Mouse (Mus musculus): Measurements from ENCODE around the gene Flywch1. TPM values are rescaled to one million over a fixed set of nuclear protein-coding genes. Genes with fewer than 3 reads are reported as not detected.

Gene Flywch1
- polyA plus RNA-seq, 1 experiment from 2014 or later, result 54.3 TPM

DNA sequence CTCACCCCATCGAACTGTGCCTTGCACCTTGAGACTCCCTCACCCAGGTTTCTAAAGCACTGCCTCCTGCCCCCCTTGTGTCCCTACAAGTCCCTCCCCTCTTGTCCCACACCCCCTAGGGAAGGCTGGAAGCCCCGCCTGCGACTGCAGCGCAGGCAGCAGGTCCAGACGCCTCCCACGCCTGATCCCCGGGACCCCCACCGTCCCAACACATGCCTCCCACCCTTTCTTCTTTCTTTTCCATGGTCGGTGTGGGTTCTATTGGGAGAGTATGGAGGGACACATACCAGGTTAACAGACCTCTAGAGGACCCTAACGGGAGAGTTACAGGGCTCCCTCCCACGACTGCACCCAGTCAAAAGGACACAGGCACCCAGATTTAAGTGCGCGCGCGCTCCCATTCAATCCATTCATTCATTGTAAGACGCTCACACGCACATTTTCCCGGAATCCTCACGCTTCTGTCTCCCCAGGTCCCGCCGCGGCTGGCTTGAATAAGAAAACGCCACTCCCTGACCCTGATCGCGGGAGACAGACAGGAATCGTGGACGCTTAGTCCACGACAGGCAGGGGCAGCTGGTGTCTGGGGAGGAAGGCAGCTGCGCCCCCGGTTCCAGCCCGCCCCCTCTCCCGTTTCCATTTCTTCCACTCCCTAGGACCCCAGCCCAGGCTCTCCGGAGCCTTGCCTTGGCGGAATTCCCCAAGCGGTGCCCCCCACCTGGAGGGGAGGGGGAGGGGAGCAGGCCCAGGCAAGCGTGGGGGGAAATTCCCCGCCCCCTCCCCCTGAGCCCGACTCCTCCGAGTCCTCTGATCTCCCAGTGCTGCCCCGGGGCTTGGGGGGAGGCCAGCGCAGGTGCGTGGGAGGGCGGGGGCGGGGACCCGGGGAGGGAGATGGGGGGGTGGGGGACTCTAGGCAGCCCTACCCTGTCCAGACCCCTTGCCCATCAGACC is 25.8 kb downstream of the Flywch1 start, which contains the start of gene Kremen2:
Gene Kremen2, minus strand, starts transcription at position 533 of the 951 bp plus-strand sequence.
- WGBS, result under 1% methylated on average over 41 of the region's 45 CpGs
- 0 out of 2 replicates have a peak within 1 kb of the TSS, but pooled peaks have one; percentile 14 for H3K9ac ChIP-seq (replicated peaks; ENCODE audit: low read depth, low read length)
- no peak for ATAC-seq (ENCODE audit: insufficient number of reproducible peaks, insufficient read depth, low FRiP score, low read depth)
- H3K4me2 ChIP-seq (replicated peaks; ENCODE audit: low read depth, low read length), result peak within 1 kb of the TSS; percentile 66
- no peaks in the 10 kb centered on the region for H3K9me3 ChIP-seq (ENCODE audit: control insufficient read depth, low read depth, low read length)
- H3K27ac ChIP-seq (ENCODE audit: low read length), result no peak within 1 kb of the TSS
- no peaks in the 10 kb centered on the region for H3K36me3 ChIP-seq (ENCODE audit: control insufficient read depth, insufficient read depth, low read length)
- H3K27me3 ChIP-seq (ENCODE audit: control insufficient read depth, insufficient read depth, low read length), result peaks cover 48% of the 10 kb centered on the region
- 0 out of 2 replicates have a peak, but pooled peaks cover 21% of the 10 kb centered on the region for H3K4me1 ChIP-seq (ENCODE audit: control insufficient read depth, insufficient read depth, low read length)
- peak within 1 kb of the TSS; percentile 30 for H3K4me3 ChIP-seq (ENCODE audit: low read depth, low read length)

DNA sequence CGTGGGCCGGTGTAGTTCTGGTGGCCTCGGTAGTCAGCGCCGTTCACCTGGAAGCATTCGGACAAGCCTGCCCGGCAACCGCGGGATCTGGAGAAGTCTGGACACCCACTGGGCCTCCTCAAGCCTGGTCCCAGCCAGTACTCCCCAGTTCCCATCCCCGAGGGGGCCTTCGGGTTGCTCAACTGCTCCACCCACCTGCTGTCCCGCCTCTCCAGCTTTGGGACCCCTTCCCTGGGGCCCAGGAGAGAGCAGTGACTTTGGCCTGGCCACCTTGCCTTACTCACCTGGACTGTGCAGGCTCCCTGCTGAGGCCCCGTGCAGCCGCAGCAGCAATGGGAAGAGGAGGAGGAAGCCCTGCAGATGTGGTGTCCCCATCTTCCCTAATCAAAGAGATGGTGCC is 26.8 kb downstream of the Flywch1 start:
- no peaks in the 10 kb centered on the region for H3K9me3 ChIP-seq (ENCODE audit: control insufficient read depth, low read depth, low read length)
- no peak overlapping the region for H3K4me3 ChIP-seq (ENCODE audit: low read depth, low read length)
- H3K27me3 ChIP-seq (ENCODE audit: control insufficient read depth, insufficient read depth, low read length), result peaks cover 49% of the 10 kb centered on the region
- peak overlapping the region; percentile 66; the same call in 1 of the 2 replicates for H3K4me2 ChIP-seq (replicated peaks; ENCODE audit: low read depth, low read length)
- 7% methylated on average over 14 of the region's 14 CpGs for WGBS
- H3K36me3 ChIP-seq (ENCODE audit: control insufficient read depth, insufficient read depth, low read length), result no peaks in the 10 kb centered on the region
- no peak overlapping the region for H3K27ac ChIP-seq (ENCODE audit: low read length)
- 0 out of 2 replicates have a peak, but pooled peaks cover 21% of the 10 kb centered on the region for H3K4me1 ChIP-seq (ENCODE audit: control insufficient read depth, insufficient read depth, low read length)
- no peak overlapping the region for H3K9ac ChIP-seq (replicated peaks; ENCODE audit: low read depth, low read length)
- no peak for ATAC-seq (ENCODE audit: insufficient number of reproducible peaks, insufficient read depth, low FRiP score, low read depth)

DNA sequence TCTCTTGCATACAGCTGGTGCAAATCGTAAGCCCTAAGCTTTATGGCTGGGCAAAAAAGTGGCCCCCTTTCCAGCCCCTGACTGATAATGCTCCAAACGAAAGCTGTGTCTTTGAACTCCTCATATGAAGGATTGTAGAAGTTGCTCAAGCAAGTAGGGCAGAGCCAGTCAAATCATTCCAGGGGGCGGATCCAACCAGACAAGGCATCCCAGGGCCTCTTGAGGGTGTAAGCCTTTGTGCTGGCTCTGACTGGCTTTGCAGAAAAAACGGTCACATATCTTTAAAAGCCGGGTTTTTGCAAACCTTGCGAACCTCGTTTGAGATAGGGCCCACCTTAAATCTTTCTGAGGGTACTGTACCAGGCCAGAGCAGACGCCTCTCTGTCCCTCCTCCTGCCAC is 27.3 kb downstream of the Flywch1 start:
- no peak overlapping the region for H3K4me3 ChIP-seq (ENCODE audit: low read depth, low read length)

DNA sequence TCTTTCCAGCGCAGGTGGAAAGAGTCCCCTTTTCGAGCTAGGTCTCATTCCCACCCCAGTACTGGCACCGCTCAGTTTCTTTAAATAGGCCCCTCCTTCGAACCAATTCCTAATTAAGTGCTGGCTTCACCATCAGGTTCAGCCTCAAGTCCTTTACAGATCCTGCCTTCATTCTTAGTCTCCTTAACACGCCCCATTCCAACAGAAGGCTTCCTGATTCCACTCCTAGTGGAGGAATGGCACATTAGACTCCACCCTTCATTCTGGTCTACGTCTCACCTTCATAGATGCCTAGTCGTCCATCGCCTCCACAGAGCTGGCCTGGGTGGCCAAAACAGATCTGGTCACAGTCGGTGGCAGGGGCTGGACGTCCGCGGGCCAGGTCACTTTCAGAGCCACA is 28.5 kb downstream of the Flywch1 start:
- H3K27ac ChIP-seq (ENCODE audit: low read length), result no peak overlapping the region
- no peak for ATAC-seq (ENCODE audit: insufficient number of reproducible peaks, insufficient read depth, low FRiP score, low read depth)
- 57% methylated on average over 12 of the region's 12 CpGs for WGBS
- peaks cover 49% of the 10 kb centered on the region for H3K27me3 ChIP-seq (ENCODE audit: control insufficient read depth, insufficient read depth, low read length)
- no peak overlapping the region for H3K4me3 ChIP-seq (ENCODE audit: low read depth, low read length)
- no peaks in the 10 kb centered on the region for H3K9me3 ChIP-seq (ENCODE audit: control insufficient read depth, low read depth, low read length)
- H3K36me3 ChIP-seq (ENCODE audit: control insufficient read depth, insufficient read depth, low read length), result no peaks in the 10 kb centered on the region
- no peak overlapping the region for H3K9ac ChIP-seq (replicated peaks; ENCODE audit: low read depth, low read length)
- H3K4me1 ChIP-seq (ENCODE audit: control insufficient read depth, insufficient read depth, low read length), result peaks cover 25% of the 10 kb centered on the region; the same call in 1 of the 2 replicates
- H3K4me2 ChIP-seq (replicated peaks; ENCODE audit: low read depth, low read length), result no peak overlapping the region

More for the DNA sequence above, 27.3 kb downstream of the Flywch1 start:
- Histone ChIP-seq H3K4me1 (ENCODE audit: control insufficient read depth, insufficient read depth, low read length) (peaks cover 23% of the 10 kb centered on the region; the same call in 1 of the 2 replicates), H3K4me2 (replicated peaks; ENCODE audit: low read depth, low read length) (no peak overlapping the region), H3K9me3 (ENCODE audit: control insufficient read depth, low read depth, low read length) (no peaks in the 10 kb centered on the region), H3K27ac (ENCODE audit: low read length) (no peak overlapping the region), H3K36me3 (ENCODE audit: control insufficient read depth, insufficient read depth, low read length) (no peaks in the 10 kb centered on the region), H3K27me3 (ENCODE audit: control insufficient read depth, insufficient read depth, low read length) (peaks cover 49% of the 10 kb centered on the region), H3K9ac (replicated peaks; ENCODE audit: low read depth, low read length) (no peak overlapping the region)
- ATAC-seq (ENCODE audit: insufficient number of reproducible peaks, insufficient read depth, low FRiP score, low read depth), result no peak
- 24% methylated on average over 8 of the region's 8 CpGs for WGBS

DNA sequence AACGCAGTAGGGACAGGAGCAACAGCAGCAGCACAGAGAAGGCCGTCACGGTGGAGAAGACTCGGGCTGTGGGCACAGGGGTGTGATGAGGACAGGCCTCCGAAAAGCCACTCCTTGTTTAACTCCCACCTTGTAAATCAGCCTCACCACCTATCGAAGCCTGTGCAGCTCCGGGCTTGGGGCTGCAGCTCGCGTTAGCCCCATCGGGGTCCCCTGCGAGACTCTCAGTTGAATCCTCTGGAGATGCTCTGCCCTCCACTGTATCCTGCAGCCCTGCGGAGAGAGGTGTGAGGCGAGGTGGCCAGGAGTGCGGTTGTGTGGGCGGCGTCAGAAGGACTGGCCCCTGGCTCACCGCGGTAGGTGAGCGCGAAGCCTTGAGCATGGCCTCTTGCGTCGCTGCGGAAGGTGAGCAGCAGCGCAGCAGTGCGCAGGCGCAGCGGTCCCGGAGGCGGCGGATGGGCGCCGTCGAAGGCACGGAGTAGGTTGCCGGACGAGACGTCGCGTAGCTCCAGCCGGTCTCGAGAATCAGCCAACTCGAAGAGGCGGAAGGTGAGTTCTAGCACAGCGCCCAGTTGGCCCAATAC is 29.1 kb downstream of the Flywch1 start:
- peaks cover 45% of the 10 kb centered on the region for H3K27me3 ChIP-seq (ENCODE audit: control insufficient read depth, insufficient read depth, low read length)
- H3K9me3 ChIP-seq (ENCODE audit: control insufficient read depth, low read depth, low read length), result no peaks in the 10 kb centered on the region
- H3K36me3 ChIP-seq (ENCODE audit: control insufficient read depth, insufficient read depth, low read length), result peaks cover 2% of the 10 kb centered on the region; the same call in 1 of the 2 replicates
- WGBS, result 8% methylated on average over 44 of the region's 44 CpGs
- H3K4me1 ChIP-seq (ENCODE audit: control insufficient read depth, insufficient read depth, low read length), result peaks cover 25% of the 10 kb centered on the region; the same call in 1 of the 2 replicates
- H3K4me3 ChIP-seq (ENCODE audit: low read depth, low read length), result peak overlapping the region; percentile 14; the same call in 1 of the 2 replicates
- no peak overlapping the region for H3K27ac ChIP-seq (ENCODE audit: low read length)
- H3K4me2 ChIP-seq (replicated peaks; ENCODE audit: low read depth, low read length), result peak overlapping the region; percentile 2; the same call in 1 of the 2 replicates
- H3K9ac ChIP-seq (replicated peaks; ENCODE audit: low read depth, low read length), result no peak overlapping the region
- ATAC-seq (ENCODE audit: insufficient number of reproducible peaks, insufficient read depth, low FRiP score, low read depth), result no peak

DNA sequence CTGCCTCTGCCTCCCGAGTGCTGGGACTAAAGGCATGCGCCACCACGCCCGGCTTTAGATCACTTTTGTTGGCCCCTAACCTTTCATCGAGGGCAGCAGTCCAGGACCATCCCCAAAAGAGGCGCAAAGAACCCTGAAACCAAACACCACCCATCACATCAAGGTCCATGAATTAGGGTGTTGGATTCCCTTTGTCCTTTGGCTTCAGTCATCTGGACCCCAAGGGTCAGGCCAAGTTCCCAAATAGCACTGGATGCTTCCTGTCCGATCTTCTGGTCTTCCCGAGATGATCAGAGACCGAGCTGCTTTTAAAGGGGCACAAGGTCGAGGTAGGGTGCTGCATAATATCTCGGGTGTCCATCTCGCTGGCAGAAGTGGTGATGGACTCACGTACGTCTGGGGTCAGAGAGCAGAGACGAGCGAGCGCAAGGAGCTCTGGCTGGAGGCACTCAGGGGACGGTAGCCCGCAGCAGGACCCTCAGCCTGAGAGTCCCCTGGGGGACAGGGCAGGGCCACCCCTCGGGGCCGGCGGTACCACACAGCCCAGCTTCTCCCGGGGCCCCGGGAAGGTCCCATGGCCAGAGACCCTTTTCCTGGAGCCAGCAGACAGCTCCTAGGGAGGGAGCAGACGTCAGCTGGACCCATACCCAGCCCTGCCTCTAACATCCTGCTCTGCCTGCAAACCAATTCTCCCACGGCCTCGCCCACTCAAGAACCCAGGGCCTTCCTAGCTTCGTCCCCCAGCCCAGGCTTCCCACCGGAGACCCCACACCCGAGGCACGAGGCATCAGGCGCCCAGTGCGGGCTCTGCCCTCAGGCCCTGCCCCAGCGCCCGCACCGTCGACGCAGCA is 29.8 kb downstream of the Flywch1 start:
- H3K36me3 ChIP-seq (ENCODE audit: control insufficient read depth, insufficient read depth, low read length), result peaks cover 9% of the 10 kb centered on the region; the same call in 1 of the 2 replicates
- WGBS, result 45% methylated on average over 38 of the region's 38 CpGs
- no peak overlapping the region for H3K9ac ChIP-seq (replicated peaks; ENCODE audit: low read depth, low read length)
- peaks cover 40% of the 10 kb centered on the region for H3K27me3 ChIP-seq (ENCODE audit: control insufficient read depth, insufficient read depth, low read length)
- H3K27ac ChIP-seq (ENCODE audit: low read length), result no peak overlapping the region
- no peaks in the 10 kb centered on the region for H3K9me3 ChIP-seq (ENCODE audit: control insufficient read depth, low read depth, low read length)
- H3K4me1 ChIP-seq (ENCODE audit: control insufficient read depth, insufficient read depth, low read length), result peaks cover 25% of the 10 kb centered on the region; the same call in 1 of the 2 replicates
- H3K4me2 ChIP-seq (replicated peaks; ENCODE audit: low read depth, low read length), result peak overlapping the region; percentile 2; the same call in 1 of the 2 replicates
- peak overlapping the region; percentile 14; the same call in 1 of the 2 replicates for H3K4me3 ChIP-seq (ENCODE audit: low read depth, low read length)
- no peak for ATAC-seq (ENCODE audit: insufficient number of reproducible peaks, insufficient read depth, low FRiP score, low read depth)

DNA sequence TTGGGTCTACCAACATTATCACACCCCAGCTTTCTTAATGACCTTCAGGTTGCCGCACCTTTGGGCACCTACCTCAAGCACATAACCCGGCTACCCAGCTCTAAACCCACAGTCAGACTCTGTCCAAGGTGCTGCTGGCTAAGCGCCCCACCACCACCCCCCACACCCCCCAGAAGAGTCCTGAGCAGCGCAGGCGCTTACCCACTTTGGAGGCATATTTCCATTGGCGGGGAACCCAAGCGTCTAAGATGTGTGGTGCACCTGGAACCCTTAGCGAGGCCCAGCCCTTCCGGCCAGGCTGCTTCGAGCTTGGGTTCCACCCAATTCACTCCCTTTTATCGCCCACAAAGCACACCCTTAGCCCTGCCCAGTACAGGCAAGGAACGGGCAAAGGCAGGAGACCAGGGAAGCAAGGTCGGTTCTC is 30.8 kb downstream of the Flywch1 start, which contains the start of gene Paqr4:
Gene Paqr4, minus strand, starts transcription at position 270 of the 424 bp plus-strand sequence.
- no peaks in the 10 kb centered on the region for H3K9me3 ChIP-seq (ENCODE audit: control insufficient read depth, low read depth, low read length)
- peaks cover 31% of the 10 kb centered on the region for H3K27me3 ChIP-seq (ENCODE audit: control insufficient read depth, insufficient read depth, low read length)
- peak within 1 kb of the TSS; percentile 99 for H3K4me2 ChIP-seq (replicated peaks; ENCODE audit: low read depth, low read length)
- H3K4me1 ChIP-seq (ENCODE audit: control insufficient read depth, insufficient read depth, low read length), result peaks cover 20% of the 10 kb centered on the region; the same call in 1 of the 2 replicates
- ATAC-seq (ENCODE audit: insufficient number of reproducible peaks, insufficient read depth, low FRiP score, low read depth), result peak; percentile 40
- H3K27ac ChIP-seq (ENCODE audit: low read length), result peak within 1 kb of the TSS; percentile 22; the same call in 1 of the 2 replicates
- H3K9ac ChIP-seq (replicated peaks; ENCODE audit: low read depth, low read length), result peak within 1 kb of the TSS; percentile 51
- H3K4me3 ChIP-seq (ENCODE audit: low read depth, low read length), result peak within 1 kb of the TSS; percentile 73
- WGBS, result 5% methylated on average over 13 of the region's 13 CpGs
- H3K36me3 ChIP-seq (ENCODE audit: control insufficient read depth, insufficient read depth, low read length), result peaks cover 9% of the 10 kb centered on the region; the same call in 1 of the 2 replicates
